Mouse (Mus musculus) bone marrow macrophage, adult 2 months (primary cell): Measurements from ENCODE around the gene Rnd3. TPM values are rescaled to one million over a fixed set of nuclear protein-coding genes. Genes with fewer than 3 reads are reported as not detected.
A peak's percentile ranks its signal among the peaks of the same experiment; 100 is the strongest.

Experiments
- H3K27ac ChIP-seq: 2 replicates; pipeline ENCODE4 v1.5.1; 2012; ENCODE audit warnings: low read depth, low read length; ENCODE audit not compliant: insufficient read depth
- H3K4me1 ChIP-seq: 2 replicates; pipeline ENCODE4 v1.6.1; 2012; ENCODE audit warnings: low read length; ENCODE audit not compliant: control insufficient read depth, insufficient read depth
- H3K4me3 ChIP-seq: 2 replicates; pipeline ENCODE4 v1.5.1; 2012; ENCODE audit warnings: mild to moderate bottlenecking, low read length, moderate library complexity; ENCODE audit not compliant: insufficient read depth
- CTCF ChIP-seq: IDR thresholded peaks from 2 replicates; pipeline ENCODE4 v1.5.1; 2012; ENCODE audit warnings: low read depth, mild to moderate bottlenecking, low read length, moderate library complexity
- POLR2A ChIP-seq: IDR thresholded peaks from 2 replicates; pipeline ENCODE4 v1.6.1; 2012; ENCODE audit warnings: mild to moderate bottlenecking, low read depth, low read length, borderline replicate concordance
- polyA plus RNA-seq: library from polyadenylated mRNA; stranded (reverse); fragments of >200 nt; gene quantifications from 2 replicates; pipeline ENCODE4 v1.2.4, GENCODE M21; 2012; ENCODE audit not compliant: missing spikeins, insufficient read depth, insufficient read length

Gene Rnd3
- 48.5 and 53.1 TPM in 2 replicates for polyA plus RNA-seq

- H3K4me1 ChIP-seq, result peaks cover 16% of the 10 kb centered on the region
- peak within 1 kb of the TSS; percentile 3; the same call in 1 of the 2 replicates for H3K27ac ChIP-seq
- H3K4me3 ChIP-seq, result peak within 1 kb of the TSS; percentile 91
- TF ChIP-seq POLR2A (peak; percentile 97), CTCF (peak; percentile 75)
Measured at GRCm38 (mm10) chr2:51148975-51149374, at the start of gene Rnd3. Rnd3 (minus strand) TSS chr2:51149111.

DNA sequence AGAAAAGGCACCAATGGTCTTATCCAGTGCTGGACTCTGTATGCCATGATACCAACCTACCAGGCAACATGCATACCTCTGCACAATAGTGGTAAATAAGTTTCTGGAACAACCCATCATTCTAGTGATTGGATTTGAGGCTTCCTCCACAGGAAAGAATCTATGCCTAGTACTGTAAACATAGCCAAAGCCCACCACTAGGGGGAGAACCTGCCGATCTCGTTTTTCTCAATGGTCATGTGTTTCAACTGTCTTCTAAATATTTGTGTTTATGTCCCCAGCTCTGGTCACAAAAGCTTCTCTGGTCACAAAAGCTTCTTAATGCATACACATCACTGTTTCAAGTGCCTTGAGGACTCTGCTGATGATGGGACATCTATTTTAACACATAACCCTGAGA is 43.4 kb upstream of the Rnd3 start:
- no peaks in the 10 kb centered on the region for H3K4me1 ChIP-seq
- TF ChIP-seq CTCF (no peak), POLR2A (no peak)
- H3K4me3 ChIP-seq, result no peak overlapping the region
- no peak overlapping the region for H3K27ac ChIP-seq

GRCm38 (mm10) chr2:51185762-51186161 is 36.9 kb upstream of the Rnd3 start:
- TF ChIP-seq POLR2A (no peak), CTCF (no peak)
- no peak overlapping the region for H3K27ac ChIP-seq
- no peak overlapping the region for H3K4me3 ChIP-seq
- H3K4me1 ChIP-seq, result no peaks in the 10 kb centered on the region

DNA sequence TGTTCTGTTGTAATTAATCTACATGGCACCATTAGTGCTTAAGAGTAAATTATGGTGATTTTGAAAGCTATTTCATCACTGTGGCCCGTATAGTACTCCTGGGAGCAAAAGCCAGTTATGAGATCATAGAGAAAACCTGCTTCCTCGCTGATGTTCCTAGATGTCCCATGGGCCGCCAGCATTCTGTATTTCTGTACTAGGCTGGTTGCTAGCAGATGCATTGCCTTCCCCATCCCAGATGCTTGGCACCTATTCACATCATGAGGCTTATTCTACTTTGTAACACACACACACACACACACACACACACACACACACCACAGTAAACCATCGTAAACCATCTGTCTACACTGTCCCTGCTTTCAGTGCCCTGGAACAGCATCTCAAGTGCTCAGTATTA is 34.1 kb upstream of the Rnd3 start:
- H3K27ac ChIP-seq, result no peak overlapping the region
- TF ChIP-seq CTCF (no peak), POLR2A (no peak)
- no peaks in the 10 kb centered on the region for H3K4me1 ChIP-seq
- no peak overlapping the region for H3K4me3 ChIP-seq

- H3K27ac ChIP-seq, result no peak overlapping the region
- H3K4me3 ChIP-seq, result no peak overlapping the region
- no peaks in the 10 kb centered on the region for H3K4me1 ChIP-seq
- no peak for TF ChIP-seq CTCF
- no peak for TF ChIP-seq POLR2A
Measured at GRCm38 (mm10) chr2:51181376-51181775, 32.5 kb upstream of the Rnd3 start.

DNA sequence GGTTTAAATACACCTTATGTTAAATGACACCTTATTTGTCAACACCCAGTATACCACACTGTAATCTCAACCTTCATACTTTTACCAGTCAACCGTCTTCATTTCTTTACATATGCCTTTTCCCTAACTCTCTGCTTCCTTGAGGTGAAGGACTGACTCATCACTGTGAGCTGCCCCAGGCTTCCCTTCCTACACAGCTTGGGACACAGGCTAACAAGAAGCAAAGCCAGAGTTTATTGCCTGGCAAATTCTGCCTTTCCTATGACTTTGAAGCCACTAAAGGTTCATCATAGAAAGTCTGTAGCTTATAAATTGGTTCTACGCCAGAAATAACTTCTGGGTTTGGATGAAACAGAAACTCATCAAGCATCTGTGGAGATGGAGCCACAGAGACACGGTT is 30.2 kb upstream of the Rnd3 start:
- Histone ChIP-seq H3K4me3 (no peak overlapping the region), H3K4me1 (no peaks in the 10 kb centered on the region), H3K27ac (no peak overlapping the region)
- no peak for TF ChIP-seq POLR2A
- no peak for TF ChIP-seq CTCF

GRCm38 (mm10) chr2:51177615-51178014 is 28.7 kb upstream of the Rnd3 start:
- Histone ChIP-seq H3K4me3 (no peak overlapping the region), H3K27ac (no peak overlapping the region), H3K4me1 (no peaks in the 10 kb centered on the region)
- no peak for TF ChIP-seq POLR2A
- no peak for TF ChIP-seq CTCF

- Histone ChIP-seq H3K27ac (no peak overlapping the region), H3K4me1 (no peaks in the 10 kb centered on the region), H3K4me3 (no peak overlapping the region)
- no peak for TF ChIP-seq POLR2A
- no peak for TF ChIP-seq CTCF
Measured at GRCm38 (mm10) chr2:51175276-51175675, 26.4 kb upstream of the Rnd3 start.

GRCm38 (mm10) chr2:51161110-51161509 is 12.2 kb upstream of the Rnd3 start:
- TF ChIP-seq POLR2A, result no peak
- no peak for TF ChIP-seq CTCF
- H3K27ac ChIP-seq, result no peak overlapping the region
- no peaks in the 10 kb centered on the region for H3K4me1 ChIP-seq
- no peak overlapping the region for H3K4me3 ChIP-seq

DNA sequence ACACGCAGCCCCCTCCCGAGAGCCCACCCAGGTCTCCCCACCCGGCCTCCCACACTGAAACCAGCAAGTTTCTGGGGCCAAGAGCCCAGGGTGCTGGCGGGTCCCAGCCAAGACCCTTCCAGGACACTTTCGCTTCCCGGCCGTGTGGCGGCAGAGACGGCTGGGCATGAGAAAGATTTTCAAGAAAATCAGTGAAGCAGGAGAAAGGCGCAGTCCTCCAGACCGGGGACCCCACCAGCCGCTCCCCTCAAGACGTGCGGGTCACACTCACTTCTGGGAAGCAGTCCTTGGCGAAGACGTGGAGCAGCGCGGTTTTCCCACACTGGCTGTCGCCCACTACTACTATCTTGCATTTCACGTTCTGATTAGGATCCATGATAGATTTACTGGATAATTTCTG is 457 bp downstream of the Rnd3 start:
- Histone ChIP-seq H3K4me1 (peaks cover 16% of the 10 kb centered on the region), H3K27ac (no peak overlapping the region), H3K4me3 (peak overlapping the region; percentile 91)
- TF ChIP-seq POLR2A (no peak), CTCF (no peak)

DNA sequence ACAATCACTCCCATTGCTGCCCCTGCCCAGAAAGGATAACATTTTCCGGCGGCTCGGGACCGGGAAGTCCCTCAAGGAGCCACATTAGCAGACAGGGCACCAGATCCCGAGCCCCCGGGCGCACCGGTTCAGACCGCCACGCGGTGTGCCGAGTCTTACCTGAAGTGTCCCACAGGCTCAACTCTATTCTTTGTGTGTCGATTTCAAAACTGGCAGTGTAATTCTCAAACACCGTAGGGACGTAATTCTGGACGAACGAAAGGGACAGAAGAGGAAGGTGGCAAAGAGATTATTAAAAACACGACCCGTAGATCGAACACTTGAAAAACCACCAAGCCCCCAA is 875 bp downstream of the Rnd3 start:
- peak overlapping the region; percentile 91 for H3K4me3 ChIP-seq
- TF ChIP-seq POLR2A (no peak), CTCF (peak; percentile 5; the same call in 1 of the 2 replicates)
- H3K27ac ChIP-seq, result peak overlapping the region; percentile 3; the same call in 1 of the 2 replicates

More for the DNA sequence above, 875 bp downstream of the Rnd3 start:
- peaks cover 16% of the 10 kb centered on the region for H3K4me1 ChIP-seq
